Mouse (Mus musculus) erythroblast, embryonic 14.5 days (primary cell): ENCODE measurements around the gene Sh3d19.

Source experiments
- GATA1 ChIP-seq: IDR thresholded peaks from 2 replicates; pipeline ENCODE4 v1.6.1; 2012; ENCODE audit warnings: low read length, inconsistent platforms, mixed read lengths
- TAL1 ChIP-seq: IDR thresholded peaks from 3 replicates; pipeline ENCODE4 v1.6.1; 2012; ENCODE audit warnings: low read length, inconsistent platforms, mixed read lengths

- TF ChIP-seq TAL1 (no peak), GATA1 (no peak)
Measured at GRCm38 (mm10) chr3:86017484-86017883, 46.6 kb downstream of the Sh3d19 start.
